Mouse (Mus musculus): ENCODE data around the gene Ncbp3.

GRCm38 (mm10) chr11:72998771-72999170 lies 48.8 kb upstream of the Ncbp3 start, which contains the start of gene P2rx1:
- TF ChIP-seq MAX (IDR thresholded peaks at IDR 0.05; ENCODE audit: low read depth) = no peak
- no peak for TF ChIP-seq USF1 (IDR thresholded peaks at IDR 0.05; ENCODE audit: low read depth)
- TF ChIP-seq POLR2A (IDR thresholded peaks at IDR 0.05; ENCODE audit: insufficient read length, low read depth) = no peak
- TF ChIP-seq CEBPB (IDR thresholded peaks at IDR 0.05; ENCODE audit: insufficient read depth, poor library complexity, severe bottlenecking) = no peak
- no peak for TF ChIP-seq E2F4 (IDR thresholded peaks at IDR 0.05; ENCODE audit: insufficient read depth)
- no peak for TF ChIP-seq TCF3 (IDR thresholded peaks at IDR 0.05; ENCODE audit: insufficient read length, low read depth)
- no peak for TF ChIP-seq REST (IDR thresholded peaks at IDR 0.05; ENCODE audit: insufficient read depth, insufficient read length)
- no peak for TF ChIP-seq TCF12 (IDR thresholded peaks at IDR 0.05; ENCODE audit: insufficient read depth, poor library complexity, severe bottlenecking)
- TF ChIP-seq POLR2AphosphoS2 (IDR thresholded peaks at IDR 0.05; ENCODE audit: insufficient read length, low read depth) = no peak
- no peak for TF ChIP-seq MYOG (IDR thresholded peaks at IDR 0.05; ENCODE audit: control insufficient read depth in 1 of 3, insufficient read depth in 1 of 3, insufficient read length in 2 of 3, low read depth in 2 of 3)
- TF ChIP-seq MYOD1 (IDR thresholded peaks at IDR 0.05; ENCODE audit: control insufficient read depth in 1 of 3, insufficient read length in 2 of 3, low read depth in 2 of 3) = no peak
